Mouse (Mus musculus): ENCODE results near the gene Sgcd.

Gene Sgcd

DNA sequence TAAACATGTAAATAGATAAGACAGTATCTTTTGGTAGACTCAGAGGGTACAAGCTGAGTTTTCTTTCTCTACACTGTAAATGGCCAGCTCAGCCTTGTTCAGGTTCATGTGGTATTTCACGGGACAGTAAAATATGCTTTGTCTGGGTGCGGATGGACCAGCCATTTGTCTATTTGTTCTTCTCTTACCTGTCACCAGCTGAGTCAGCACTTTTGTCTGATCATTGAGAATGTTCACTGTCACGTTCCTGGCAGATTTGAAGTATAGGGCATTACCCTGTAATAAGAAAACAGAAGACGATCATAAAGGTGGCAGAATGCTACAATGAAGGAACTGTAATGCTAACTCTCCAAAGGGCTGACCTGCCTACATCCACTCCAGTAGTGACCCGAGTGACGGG is 856.4 kb downstream of the Sgcd start:
- DNase-seq (ENCODE audit: low spot score): no peak

DNA sequence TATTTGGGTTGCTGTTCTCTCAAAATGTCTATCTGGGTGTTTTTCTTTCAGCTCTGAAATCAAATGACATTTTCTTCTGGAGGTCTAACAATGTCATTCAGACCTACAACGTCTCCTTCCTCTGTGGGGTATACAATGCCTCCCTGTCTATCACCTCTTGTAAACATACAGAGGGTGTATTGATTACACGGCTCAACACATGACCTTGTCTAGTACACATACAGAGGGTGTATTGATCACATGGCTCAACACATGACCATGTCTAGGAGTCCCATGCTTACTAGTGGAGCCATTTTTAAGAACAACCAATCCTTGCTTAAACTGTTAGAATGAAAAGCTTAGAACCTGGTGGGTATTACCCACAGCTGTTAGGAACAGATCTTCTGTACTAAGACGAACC is 858.3 kb downstream of the Sgcd start:
- DNase-seq (ENCODE audit: low spot score): no peak

DNA sequence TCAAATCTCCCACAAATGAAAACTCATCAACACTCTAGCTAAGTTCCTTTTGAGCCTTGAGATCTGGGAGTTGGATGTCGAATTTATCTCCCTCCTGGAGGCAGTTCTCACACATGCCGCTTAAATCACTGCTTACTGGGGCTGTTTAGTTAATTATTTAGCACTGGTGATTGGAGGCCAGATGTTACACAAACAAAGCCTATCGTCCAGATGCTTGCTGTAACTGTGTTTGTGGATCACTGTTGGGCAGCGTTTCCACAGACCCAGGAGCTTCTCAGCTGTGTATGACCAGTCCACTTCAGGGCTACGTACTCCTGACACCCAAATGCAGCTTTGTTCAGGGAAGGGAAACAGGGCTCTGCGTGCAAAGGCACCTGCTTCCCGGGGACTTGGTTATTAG is 858.8 kb downstream of the Sgcd start:
- DNase-seq (ENCODE audit: low spot score): no peak

DNA sequence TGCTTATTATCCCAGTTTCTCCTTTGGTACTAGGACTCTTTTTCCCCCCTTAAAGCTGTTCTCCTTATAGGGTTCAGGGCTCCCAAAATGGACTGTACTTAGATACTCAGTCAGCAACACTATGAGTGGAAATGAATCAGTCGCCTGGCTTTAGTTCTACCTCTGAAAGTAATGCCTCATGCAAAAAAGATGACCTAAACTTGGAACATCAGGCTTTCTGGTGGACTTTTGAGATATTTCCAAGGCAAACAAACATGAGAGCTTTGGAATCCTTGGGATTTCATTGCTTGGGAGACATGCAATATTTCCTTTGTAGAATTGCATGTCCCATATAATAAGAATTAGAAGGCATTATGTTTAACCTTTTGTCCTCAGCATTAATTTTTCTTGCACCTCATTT is 859.6 kb downstream of the Sgcd start:
- DNase-seq (ENCODE audit: low spot score): no peak

DNA sequence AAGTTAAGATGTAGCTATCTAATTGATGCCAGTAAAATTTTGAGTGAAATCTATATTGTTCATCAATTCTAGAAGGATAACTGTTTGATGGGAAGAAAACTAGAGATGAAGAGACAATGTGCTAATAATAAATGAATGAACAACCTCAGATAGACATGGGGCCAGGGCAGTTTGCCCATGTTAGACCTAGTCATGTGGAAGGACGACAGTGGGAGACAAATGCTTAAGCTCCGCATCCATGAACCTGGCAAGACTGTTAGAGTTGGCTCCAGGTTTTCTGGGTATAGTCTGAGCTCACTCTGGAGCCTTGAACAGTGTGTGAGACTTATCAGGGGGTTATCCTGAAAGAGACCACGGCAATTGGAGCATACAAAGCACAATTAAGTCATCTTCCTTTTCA is 860.4 kb downstream of the Sgcd start:
- DNase-seq (ENCODE audit: low spot score): no peak

DNA sequence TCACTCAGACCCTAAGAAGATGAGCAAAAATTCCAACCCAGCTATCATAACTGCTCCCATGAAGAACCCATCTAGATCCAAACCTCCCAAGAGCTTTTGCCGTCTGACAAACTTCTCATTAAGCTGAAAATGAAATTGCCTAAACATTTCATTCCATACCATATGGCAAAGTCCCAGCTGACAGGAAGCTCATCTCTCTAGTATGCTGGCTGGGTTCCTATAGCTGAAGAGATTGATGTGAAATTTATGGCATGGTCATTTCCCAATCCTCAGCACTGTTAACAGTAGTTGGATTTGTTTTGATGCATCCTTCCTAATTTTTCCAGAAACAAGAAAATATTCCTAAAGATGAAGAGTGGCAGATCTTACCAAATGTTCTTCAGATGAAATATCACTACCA is 867.9 kb downstream of the Sgcd start:
- no peak for DNase-seq (ENCODE audit: low spot score)

DNA sequence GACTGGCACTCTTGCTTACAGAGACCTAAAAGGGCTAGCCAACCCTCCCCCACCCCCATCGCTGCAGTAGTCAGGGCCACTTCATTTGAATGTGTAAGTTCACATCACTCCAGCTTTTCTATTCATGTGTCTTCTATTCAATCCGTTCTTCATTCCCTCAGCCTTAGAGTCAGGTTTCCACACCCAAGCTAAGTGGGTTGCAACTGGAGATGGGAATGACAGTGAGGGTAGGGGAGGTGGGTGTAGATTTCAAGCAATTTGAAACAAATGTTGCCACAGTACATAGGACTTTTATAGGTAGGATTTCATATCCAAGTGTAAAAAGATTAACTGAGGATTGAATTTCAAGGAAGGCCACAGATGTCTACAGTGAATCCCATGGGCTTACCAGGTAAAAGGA is 870.9 kb downstream of the Sgcd start:
- DNase-seq (ENCODE audit: low spot score): no peak

DNA sequence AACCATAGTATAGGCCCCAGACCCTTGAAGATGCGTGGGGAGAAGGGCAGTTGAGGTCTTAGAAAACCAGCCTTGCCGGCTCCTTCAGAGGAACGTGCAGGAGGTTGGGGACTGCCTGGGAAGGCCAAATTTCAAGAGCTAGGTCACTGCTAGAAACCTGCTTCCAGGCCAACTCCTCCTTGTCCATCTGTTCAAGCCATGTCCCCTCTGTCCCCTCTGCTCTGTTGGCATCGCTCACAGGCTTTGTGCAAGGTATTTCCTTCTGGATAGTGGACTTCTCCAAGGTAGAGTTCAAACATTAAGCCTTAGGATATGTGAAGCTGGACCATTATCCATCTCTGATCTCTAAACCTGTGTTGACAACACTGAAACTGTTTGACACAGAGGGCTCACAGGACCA is 874.4 kb downstream of the Sgcd start:
- DNase-seq (ENCODE audit: low spot score): no peak

DNA sequence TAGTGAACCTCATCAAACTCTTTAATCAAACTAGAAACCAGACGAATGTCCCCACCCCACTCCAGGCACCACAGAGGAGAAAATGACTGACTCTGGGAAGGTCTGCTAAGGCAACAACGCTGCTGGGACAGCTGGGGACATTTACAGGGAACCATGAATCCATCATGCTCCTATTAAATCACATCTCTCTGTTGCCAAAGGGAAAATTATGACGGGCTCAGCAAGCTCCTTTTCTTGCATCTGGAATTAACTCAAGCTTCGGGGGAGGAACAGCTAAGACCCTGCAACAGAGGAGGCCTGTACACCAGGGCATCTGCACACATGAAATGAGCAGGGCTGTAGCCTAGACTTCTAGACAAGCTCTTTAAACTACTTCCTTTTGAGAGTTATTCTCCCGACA is 875.7 kb downstream of the Sgcd start:
- DNase-seq (ENCODE audit: low spot score): no peak

DNA sequence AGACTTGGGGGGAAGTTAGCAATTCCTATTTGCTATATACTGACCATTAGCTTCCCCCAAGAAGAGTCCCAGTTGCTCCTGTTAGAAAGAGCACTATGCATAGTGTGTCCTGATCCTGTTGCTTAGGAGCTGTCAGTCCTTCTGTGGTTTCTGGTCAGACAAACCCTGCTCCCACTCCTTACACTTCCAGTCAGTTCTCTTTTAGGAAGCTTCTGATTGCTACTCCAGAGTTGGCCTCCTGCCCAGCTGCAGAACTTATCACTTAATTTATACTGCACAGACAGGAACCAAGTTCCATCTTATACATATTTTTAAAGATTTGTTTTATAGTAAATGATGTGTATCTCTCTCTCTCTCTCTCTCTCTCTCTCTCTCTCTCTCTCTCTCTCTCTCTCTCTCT is 878.5 kb downstream of the Sgcd start:
- DNase-seq (ENCODE audit: low spot score): no peak

DNA sequence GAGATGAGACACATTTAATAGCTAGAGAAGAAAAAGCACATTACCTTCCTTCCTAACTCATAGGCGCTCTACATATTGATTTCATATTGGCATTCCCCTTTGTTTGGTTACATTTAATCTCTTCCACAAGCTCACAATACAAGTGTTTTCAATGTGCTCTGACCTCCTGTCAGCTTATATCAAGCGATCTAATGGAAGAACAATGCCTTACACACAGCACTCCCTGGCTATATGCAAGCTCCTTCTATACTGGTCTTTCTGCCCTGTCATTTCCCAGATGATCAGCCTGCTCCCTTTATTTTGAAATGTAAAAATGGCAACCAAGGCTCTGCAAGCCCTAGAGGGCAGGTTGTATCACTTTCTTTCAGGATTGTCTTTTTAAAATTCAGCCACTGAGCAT is 881.1 kb downstream of the Sgcd start:
- DNase-seq (ENCODE audit: low spot score): no peak

DNA sequence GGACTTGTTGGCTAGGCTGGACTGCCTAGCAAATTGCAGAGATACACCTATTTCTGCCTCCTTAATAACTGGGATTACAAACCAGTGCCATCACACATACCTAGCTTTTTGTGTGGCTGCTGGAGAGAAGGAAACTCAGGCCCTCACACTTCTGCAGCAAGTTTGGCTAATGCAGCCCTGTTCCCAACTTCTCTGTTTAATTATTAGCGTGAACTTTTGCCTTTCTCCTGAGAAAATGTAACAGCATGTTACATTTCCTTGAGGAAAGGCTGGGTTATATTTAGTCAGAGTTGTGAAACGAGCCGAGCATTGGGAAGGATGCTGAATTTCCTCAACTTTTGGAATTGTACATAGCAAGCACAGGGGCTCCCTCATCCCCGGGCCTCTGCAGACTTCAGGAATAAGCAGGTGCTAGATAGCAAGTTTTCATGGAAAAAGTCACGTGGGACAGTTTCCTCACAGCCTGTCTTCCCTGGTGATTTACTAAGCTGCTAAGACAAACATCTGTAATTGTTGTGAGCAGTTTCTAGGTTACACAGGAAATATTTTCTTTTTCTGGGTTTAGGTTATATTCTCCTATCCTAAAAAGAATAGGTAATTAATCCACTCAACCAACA is 895.4 kb downstream of the Sgcd start:
- no peak for DNase-seq (ENCODE audit: low spot score)

DNA sequence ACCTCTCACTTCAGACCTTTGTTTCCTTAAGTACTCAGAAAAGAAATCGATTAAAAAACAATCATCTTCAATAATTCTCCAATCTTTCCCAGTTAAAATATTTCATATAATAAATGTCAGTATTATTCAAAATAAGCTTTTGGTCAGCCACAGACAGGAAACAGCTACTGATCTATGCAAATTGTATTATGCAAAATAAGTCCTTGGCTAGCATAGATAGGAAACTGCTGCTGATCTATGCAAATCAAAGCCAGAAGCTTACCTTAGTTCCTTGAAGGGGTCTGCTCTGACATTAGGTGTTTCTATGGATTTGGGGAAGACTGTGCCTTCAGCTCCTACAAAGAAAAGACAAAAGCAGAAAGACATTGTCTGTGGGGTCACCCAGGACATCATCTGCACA is 906.3 kb downstream of the Sgcd start:
- DNase-seq (ENCODE audit: low spot score): no peak

DNA sequence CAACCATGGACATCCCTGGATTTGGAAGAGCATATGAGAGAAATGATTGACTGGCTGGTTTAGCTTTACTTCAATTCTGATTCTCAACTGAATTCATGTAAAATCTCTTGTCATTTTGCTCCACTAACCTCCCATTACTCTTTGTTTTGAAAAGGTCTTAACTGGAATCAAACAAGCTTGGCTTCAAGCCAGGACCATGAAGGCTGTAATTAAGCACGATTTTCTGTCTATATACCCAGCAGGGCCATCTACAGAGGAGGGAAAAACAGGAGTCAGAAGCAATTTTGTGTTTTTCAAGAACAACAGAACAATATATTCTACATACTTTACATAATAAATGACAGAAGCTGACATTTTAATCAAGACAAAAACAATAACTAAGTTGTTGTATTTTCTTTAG is 915.2 kb downstream of the Sgcd start:
- DNase-seq (ENCODE audit: low spot score): no peak

DNA sequence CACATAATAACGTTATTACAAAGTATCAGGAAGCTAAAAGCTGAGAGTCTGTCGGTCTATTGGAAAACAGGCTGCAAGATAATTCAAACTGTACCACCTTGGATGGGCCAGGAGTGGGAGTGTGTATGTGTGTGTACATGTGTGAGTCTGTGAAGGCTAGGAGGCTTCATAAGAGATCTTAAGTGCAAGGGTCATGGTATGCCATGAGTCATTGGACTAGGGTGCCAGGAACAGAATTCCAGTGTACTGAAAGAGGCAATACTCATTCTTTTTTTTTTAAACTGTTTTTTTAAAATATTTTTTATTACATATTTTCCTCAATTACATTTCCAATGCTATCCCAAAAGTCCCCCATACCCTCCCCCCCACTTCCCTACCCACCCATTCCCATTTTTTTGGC is 917.6 kb downstream of the Sgcd start:
- no peak for DNase-seq (ENCODE audit: low spot score)

DNA sequence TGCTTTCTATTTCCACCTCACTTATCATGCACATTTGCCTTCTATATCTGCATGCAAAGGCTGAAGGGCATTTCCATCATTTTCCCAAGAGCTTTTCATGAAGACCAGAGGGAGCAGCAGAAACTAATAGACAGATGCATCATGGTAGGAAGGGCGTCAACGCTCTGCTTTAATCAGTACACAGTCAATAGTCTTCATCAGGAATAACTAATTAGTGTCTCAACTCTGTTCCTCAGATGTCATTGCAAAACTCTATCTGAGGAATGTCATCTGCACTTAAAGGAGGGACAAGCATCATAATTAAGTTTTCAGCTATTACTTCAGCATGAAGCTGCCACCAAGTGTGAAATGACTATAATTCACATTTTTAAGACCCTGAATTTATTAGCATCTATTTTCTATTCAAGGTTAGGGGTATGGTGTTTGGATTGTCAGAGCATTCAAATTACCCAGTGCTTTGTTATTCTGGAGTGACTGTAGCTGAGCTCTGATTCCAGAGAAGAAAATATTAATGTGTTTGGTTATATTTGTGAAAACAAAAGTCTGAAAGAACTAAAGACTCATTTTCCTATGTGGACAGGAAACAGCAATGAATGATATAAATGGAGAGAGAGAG is 918.9 kb downstream of the Sgcd start:
- DNase-seq (ENCODE audit: low spot score): no peak

DNA sequence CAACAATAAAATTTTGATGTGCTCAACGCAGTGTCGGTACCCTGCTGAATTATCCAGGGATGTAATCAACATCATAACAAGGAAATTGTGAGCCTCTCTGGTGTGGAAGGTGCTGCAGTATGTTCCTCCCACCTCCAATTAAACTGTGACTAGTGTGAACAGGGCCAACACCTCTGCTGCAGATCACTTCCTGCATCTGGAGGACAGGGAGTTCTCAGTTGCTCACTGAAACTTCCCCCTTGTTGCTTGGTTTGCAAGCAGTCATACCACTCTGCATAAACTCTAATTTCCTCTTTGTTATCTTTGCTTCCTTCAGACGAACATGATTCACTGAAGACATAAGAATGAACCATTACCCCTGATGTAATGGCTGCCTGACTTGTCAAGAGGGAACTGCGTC is 925.1 kb downstream of the Sgcd start:
- no peak for DNase-seq (ENCODE audit: low spot score)

DNA sequence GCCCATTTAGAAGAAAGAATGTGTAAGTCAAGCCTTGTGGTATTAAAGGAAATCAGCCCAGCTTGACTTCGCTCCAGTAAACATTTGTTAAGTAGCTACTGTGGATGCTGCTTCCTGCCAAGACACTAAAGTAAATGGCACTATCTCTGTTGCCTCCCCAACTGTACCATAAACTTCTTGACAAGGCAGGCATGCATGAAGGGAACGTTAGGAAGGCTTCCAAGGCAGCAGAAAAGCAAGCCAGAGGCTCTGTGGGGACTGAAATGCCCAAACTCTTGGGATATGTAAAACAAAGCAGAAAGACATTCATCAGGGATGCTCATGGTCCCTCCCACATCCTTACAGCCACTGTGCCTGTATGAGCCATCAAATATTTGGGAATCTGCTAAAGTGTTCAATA is 938.4 kb downstream of the Sgcd start:
- DNase-seq (ENCODE audit: low spot score): no peak

DNA sequence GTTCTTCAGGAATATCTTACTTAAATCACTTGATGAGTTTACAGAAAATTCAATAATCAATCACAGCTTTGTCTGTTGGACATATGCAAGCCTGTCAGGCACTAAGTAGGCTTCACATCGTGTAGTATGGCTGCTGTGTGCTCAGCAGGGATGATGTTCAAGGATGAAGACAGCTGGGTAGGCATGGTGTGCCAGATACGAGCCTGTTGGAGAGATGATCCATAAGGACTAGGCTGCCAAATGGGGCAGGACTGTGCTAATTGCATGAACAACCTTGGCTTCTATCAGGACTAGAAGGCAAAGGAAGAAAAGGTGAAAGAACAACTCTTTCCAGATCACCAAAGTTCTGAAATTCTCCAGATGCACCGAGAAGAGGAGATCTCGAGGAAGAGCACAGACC is 939.0 kb downstream of the Sgcd start:
- DNase-seq (ENCODE audit: low spot score): no peak

DNA sequence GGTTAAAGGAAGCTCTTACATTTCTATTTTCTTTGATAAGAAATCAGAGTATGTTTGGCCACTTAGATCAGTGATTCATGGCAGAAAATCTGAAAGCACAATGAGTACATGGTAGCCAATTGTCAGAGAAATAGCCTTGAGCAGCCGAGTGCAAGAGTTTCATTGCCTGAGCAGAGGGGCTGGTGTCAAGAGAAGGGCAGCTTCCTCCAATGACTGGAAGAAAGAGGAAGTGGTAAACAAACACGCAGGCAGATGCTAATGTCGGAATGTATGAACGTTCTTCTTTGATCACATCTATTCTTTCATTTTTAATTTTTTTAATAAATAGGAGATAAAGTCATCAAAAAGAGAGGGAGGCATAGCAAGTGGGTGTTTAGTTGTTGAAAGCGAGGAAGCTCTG is 956.5 kb downstream of the Sgcd start:
- DNase-seq (ENCODE audit: low spot score): no peak

DNA sequence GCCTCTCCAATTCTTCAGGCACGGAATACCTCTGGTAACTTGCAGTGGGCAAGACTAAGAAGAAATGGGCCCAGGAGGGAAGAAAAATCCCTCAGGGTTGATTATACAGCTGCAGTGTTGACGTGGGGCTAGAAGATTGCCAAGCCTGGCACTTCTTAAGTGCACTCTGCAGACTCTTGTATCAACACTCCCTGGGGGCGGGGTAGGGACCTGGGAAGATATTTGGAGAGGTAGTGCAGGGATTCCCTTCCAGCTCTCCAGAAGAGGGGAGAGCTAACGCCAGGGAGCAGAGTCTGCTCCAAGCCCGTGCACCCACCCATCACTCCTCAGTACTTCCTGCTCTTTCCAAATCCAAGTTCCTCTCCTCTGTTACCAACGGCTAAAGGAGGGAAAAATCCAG is 967.9 kb downstream of the Sgcd start:
- DNase-seq (ENCODE audit: low spot score): no peak

DNA sequence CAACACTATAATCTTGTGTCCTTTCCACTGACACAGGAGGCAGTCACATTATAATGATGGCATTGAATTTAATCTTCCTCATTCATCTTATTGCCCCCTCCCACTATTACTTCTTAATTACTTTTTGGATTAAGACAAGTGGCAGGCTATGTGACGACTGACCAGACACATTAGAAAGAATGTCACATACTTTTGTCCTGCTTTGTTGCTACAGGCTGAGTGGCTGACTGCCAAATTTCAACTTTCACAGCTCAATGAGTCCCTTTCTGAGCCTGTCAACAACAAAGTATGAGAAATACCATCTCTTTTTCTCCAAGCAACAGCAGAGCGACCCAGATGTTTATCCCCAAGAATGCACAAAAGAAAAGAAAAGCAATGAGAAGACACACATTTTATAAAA is 970.6 kb downstream of the Sgcd start:
- DNase-seq (ENCODE audit: low spot score): no peak

DNA sequence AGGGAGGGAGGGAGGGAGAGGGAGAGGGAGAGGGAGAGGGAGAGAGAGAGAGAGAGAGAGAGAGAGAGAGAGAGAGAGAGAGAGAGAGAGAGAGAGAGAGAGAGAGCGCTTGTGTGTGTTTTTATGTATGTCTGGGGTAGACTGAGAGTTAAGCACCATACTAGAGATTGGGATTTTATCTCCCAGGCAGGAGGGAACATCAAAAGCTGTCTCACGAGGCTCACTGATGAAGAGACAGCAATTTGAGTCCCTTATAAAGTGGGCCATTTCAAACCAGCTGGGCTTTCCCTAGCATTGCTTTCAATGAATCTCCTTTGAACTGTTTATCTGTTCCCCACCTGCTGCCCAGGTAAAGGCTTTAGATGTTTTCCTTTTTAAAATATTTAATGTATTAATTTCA is 973.1 kb downstream of the Sgcd start:
- DNase-seq (ENCODE audit: low spot score): no peak

DNA sequence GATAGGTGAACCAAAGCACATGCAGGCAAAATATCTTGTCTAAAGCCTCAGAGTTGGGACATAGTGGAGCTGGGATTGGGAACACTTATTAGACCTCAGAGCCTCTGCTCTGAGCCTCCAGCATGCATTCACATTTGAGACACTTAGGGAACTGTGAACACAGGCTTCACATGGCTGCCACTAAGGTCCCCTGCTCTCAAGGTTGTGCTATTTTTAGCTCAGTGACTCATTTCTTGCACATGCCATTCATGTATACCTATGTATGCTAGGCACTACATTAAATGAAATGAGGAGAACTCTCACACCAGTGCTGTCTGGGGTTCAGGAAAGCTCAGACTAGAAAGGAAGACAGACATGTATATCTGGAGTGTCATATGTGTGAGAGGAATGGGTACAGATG is 974.5 kb downstream of the Sgcd start:
- DNase-seq (ENCODE audit: low spot score): no peak

DNA sequence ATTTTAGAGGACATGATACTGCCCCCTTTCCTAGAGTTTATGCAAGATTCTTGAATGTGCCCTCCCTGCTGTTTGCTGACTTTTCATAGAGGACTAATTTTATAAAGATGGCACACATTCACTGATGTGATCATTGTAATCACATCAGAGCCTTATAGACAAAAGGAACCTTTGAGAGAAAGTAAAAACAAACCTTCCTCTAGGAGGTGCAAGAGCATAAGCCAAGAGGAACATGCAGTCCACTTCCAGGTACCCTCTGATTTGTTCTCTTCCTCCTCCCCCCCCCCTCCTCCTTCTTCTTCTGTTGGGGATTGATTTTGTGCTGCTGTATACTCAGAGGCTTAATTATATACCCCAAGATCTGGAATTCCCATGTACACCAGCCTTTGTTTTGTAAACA is 978.6 kb downstream of the Sgcd start:
- no peak for DNase-seq (ENCODE audit: low spot score)

Measured in urinary bladder, postnatal 10 days (tissue).